11 mouse cellular contexts compared by ENCODE assay signal in the genomic region with DNA sequence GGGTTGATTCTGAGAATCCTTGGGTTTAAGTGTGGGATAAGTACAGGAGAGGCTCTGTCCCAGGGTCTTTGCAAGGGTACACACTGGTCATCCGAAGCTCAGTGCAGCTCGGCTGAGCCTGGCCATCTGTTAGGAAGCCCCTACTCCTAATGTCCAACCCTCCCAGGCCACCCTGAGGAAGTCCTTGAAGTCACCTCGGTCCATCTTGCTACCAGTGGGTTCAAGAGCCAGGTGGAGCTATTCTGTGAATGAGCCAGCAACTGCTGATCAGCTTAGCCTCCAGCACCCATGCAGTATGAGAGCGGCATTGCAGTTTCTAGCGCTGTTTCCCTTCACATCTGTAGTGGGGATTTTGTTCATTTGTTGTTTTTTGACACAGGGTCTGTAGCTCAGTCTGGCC. TPM values are rescaled to one million over a fixed set of nuclear protein-coding genes. Genes with fewer than 3 reads are reported as not detected.
A peak's percentile ranks its signal among the peaks of the same experiment; 100 is the strongest.
DNase-seq lines count a peak whose midpoint lies in the region; ATAC-seq and TF ChIP-seq lines count a peak whose summit lies in the region.
"Had no signal": no experiment of that assay in that cellular context is flagged by ENCODE, and none has a peak within 500 bp of the region (broad histone marks: within the 10 kb centered on the region; RNA-seq: fewer than 3 reads in every experiment).

No protein-coding gene starts in this region.

- peak; percentile 10; the same call in 1 of the 2 replicates for TF ChIP-seq CTCF in stomach, postnatal 0 days (IDR thresholded peaks at IDR 0.05; ENCODE audit: low read depth)

- no peak for ATAC-seq in neural tube, embryonic 11.5 days (ENCODE audit: insufficient read depth, low FRiP score, low TSS enrichment)
- no peak for ATAC-seq in hindbrain, embryonic 16.5 days
- no peak for ATAC-seq in stomach, postnatal 0 days (ENCODE audit: low FRiP score, low TSS enrichment)

- peaks cover 41% of the 10 kb centered on the region for H3K4me1 ChIP-seq in neural tube, embryonic 11.5 days (ENCODE audit: control insufficient read depth, insufficient read depth, low read length)
- H3K4me1 ChIP-seq in hindbrain, embryonic 16.5 days (ENCODE audit: control insufficient read depth, insufficient read depth, low read depth, low read length): peaks cover 45% of the 10 kb centered on the region
- H3K4me1 ChIP-seq in stomach, postnatal 0 days (replicated peaks; ENCODE audit: control insufficient read depth, insufficient read depth): peaks cover 11% of the 10 kb centered on the region; the same call in 1 of the 2 replicates

- H3K4me3 ChIP-seq in neural tube, embryonic 11.5 days (ENCODE audit: low read depth, low read length): 0 out of 2 replicates have a peak overlapping the region, but pooled peaks have one; percentile 7
- no peak overlapping the region for H3K4me3 ChIP-seq in hindbrain, embryonic 16.5 days (ENCODE audit: low read length)
- H3K4me3 ChIP-seq in stomach, postnatal 0 days (ENCODE audit: low read depth, low read length): no peak overlapping the region
- H3K4me3 ChIP-seq: myocyte had no signal

- H3K27ac ChIP-seq in neural tube, embryonic 11.5 days (ENCODE audit: low read depth, low read length): no peak overlapping the region
- peak overlapping the region; percentile 58 for H3K27ac ChIP-seq in hindbrain, embryonic 16.5 days (ENCODE audit: low read depth, low read length)
- H3K27ac ChIP-seq in stomach, postnatal 0 days (replicated peaks): no peak overlapping the region

- no peak for TF ChIP-seq EP300 in stomach, postnatal 0 days (optimal IDR thresholded peaks at IDR 0.05)

- peak; percentile 21 for DNase-seq in embryo, embryonic 10.5 days (ENCODE audit: low spot score)
- DNase-seq in embryo, embryonic 11 days: no peak
- DNase-seq in neural tube, embryonic 11.5 days (ENCODE audit: low spot score): no peak
- no peak for DNase-seq in neural tube, embryonic 10.5 days (ENCODE audit: extremely low spot score, low spot score)
- no peak for DNase-seq in stomach, postnatal 0 days (ENCODE audit: low spot score)
- DNase-seq in left cerebral cortex, adult 9 months (ENCODE audit: low spot score in 2 of 2): no peak
- DNase-seq in layer of hippocampus, postnatal 25 days (ENCODE audit: extremely low spot score in 1 of 2, low spot score in 1 of 2): no peak
- DNase-seq: gastrocnemius, postnatal 25 days; kidney, postnatal 4 days had no signal

- H3K9ac ChIP-seq in neural tube, embryonic 11.5 days (ENCODE audit: low read length): 0 out of 2 replicates have a peak overlapping the region, but pooled peaks have one; percentile 8
- H3K9ac ChIP-seq in hindbrain, embryonic 16.5 days (ENCODE audit: low read depth, low read length): no peak overlapping the region
- H3K9ac ChIP-seq in stomach, postnatal 0 days (ENCODE audit: low read length): no peak overlapping the region

- H3K4me2 ChIP-seq in neural tube, embryonic 11.5 days (ENCODE audit: low read depth): no peak overlapping the region
- H3K4me2 ChIP-seq in hindbrain, embryonic 16.5 days (ENCODE audit: low read length): no peak overlapping the region
- no peak overlapping the region for H3K4me2 ChIP-seq in stomach, postnatal 0 days (replicated peaks; ENCODE audit: low read depth)

- WGBS in neural tube, embryonic 11.5 days: 77% methylated on average over 5 of the region's 5 CpGs
- 57% methylated on average over 5 of the region's 5 CpGs for WGBS in hindbrain, embryonic 16.5 days
- WGBS in stomach, postnatal 0 days: 70% methylated on average over 5 of the region's 5 CpGs

- peaks cover 23% of the 10 kb centered on the region for H3K36me3 ChIP-seq in neural tube, embryonic 11.5 days (ENCODE audit: control insufficient read depth, insufficient read depth, low read length)
- H3K36me3 ChIP-seq in hindbrain, embryonic 16.5 days (ENCODE audit: control insufficient read depth, insufficient read depth, low read length): peaks cover 20% of the 10 kb centered on the region
- peaks cover 4% of the 10 kb centered on the region; the same call in 1 of the 2 replicates for H3K36me3 ChIP-seq in stomach, postnatal 0 days (ENCODE audit: control insufficient read depth, insufficient read depth, low read length)

- no peaks in the 10 kb centered on the region for H3K9me3 ChIP-seq in neural tube, embryonic 11.5 days (ENCODE audit: control insufficient read depth, low read length)
- H3K9me3 ChIP-seq in hindbrain, embryonic 16.5 days (ENCODE audit: control insufficient read depth, low read length): no peaks in the 10 kb centered on the region
- no peaks in the 10 kb centered on the region for H3K9me3 ChIP-seq in stomach, postnatal 0 days (ENCODE audit: control insufficient read depth, low read length)

- no peaks in the 10 kb centered on the region for H3K27me3 ChIP-seq in neural tube, embryonic 11.5 days (ENCODE audit: control insufficient read depth, insufficient read depth, low read length)
- no peaks in the 10 kb centered on the region for H3K27me3 ChIP-seq in hindbrain, embryonic 16.5 days (replicated peaks; ENCODE audit: control insufficient read depth, insufficient read depth, low read length)
- no peaks in the 10 kb centered on the region for H3K27me3 ChIP-seq in stomach, postnatal 0 days (ENCODE audit: control insufficient read depth, insufficient read depth, low read length)

RNA-seq across cellular contexts. Expression of gene Mex3a, which starts 7.9 kb away (rescaled TPM):
- polyA plus RNA-seq in neural tube, embryonic 11.5 days (2014; fragmentation: Nextera tagmentation; extraction: Ambion mirVana): 42.0 and 43.6 TPM in 2 replicates
- polyA plus RNA-seq in hindbrain, embryonic 16.5 days (2015; fragmentation: Nextera tagmentation; extraction: Ambion mirVana): 20.4 and 22.1 TPM in 2 replicates
- polyA plus RNA-seq in stomach, postnatal 0 days (2015; fragmentation: Nextera tagmentation; extraction: Ambion mirVana): 3.3 and 3.4 TPM in 2 replicates
- total RNA-seq in layer of hippocampus, postnatal 25 days (2021): 1 to 10 TPM; 4.3 to 4.6 TPM

RNA-seq across cellular contexts. Expression of gene Rab25, which starts 8.0 kb away (rescaled TPM):
- 0.70 and 0.78 TPM in 2 replicates for polyA plus RNA-seq in neural tube, embryonic 11.5 days (2014; fragmentation: Nextera tagmentation; extraction: Ambion mirVana)
- polyA plus RNA-seq in hindbrain, embryonic 16.5 days (2015; fragmentation: Nextera tagmentation; extraction: Ambion mirVana): 0.15 TPM in 1 of 2 replicates, not detected in the other
- 252 and 271 TPM in 2 replicates for polyA plus RNA-seq in stomach, postnatal 0 days (2015; fragmentation: Nextera tagmentation; extraction: Ambion mirVana)
- total RNA-seq in layer of hippocampus, postnatal 25 days (2021): not detected
- total RNA-seq: gastrocnemius, postnatal 25 days had no signal

RNA-seq across cellular contexts. Expression of gene Lamtor2, which starts 12.8 kb away (rescaled TPM):
- 82.1 and 98.4 TPM in 2 replicates for polyA plus RNA-seq in neural tube, embryonic 11.5 days (2014; fragmentation: Nextera tagmentation; extraction: Ambion mirVana)
- polyA plus RNA-seq in hindbrain, embryonic 16.5 days (2015; fragmentation: Nextera tagmentation; extraction: Ambion mirVana): 184 and 218 TPM in 2 replicates
- polyA plus RNA-seq in stomach, postnatal 0 days (2015; fragmentation: Nextera tagmentation; extraction: Ambion mirVana): 154 and 157 TPM in 2 replicates
- 100 to 1,000 TPM in 1 of 2 experiments, 10 to 100 TPM in 1; 99.5 to 115 TPM for total RNA-seq in layer of hippocampus, postnatal 25 days (2021)

RNA-seq across cellular contexts. Expression of gene Ubqln4, which starts 13.5 kb away (rescaled TPM):
- 80.2 and 84.0 TPM in 2 replicates for polyA plus RNA-seq in neural tube, embryonic 11.5 days (2014; fragmentation: Nextera tagmentation; extraction: Ambion mirVana)
- 40.1 and 44.4 TPM in 2 replicates for polyA plus RNA-seq in hindbrain, embryonic 16.5 days (2015; fragmentation: Nextera tagmentation; extraction: Ambion mirVana)
- polyA plus RNA-seq in stomach, postnatal 0 days (2015; fragmentation: Nextera tagmentation; extraction: Ambion mirVana): 19.5 and 21.8 TPM in 2 replicates
- total RNA-seq in layer of hippocampus, postnatal 25 days (2021): 100 to 1,000 TPM; 113 to 114 TPM

RNA-seq across cellular contexts. Expression of gene Lmna, which starts 30.3 kb away (rescaled TPM):
- polyA plus RNA-seq in neural tube, embryonic 11.5 days (2014; fragmentation: Nextera tagmentation; extraction: Ambion mirVana): 16.1 and 17.4 TPM in 2 replicates
- 62.3 and 70.4 TPM in 2 replicates for polyA plus RNA-seq in hindbrain, embryonic 16.5 days (2015; fragmentation: Nextera tagmentation; extraction: Ambion mirVana)
- 250 and 267 TPM in 2 replicates for polyA plus RNA-seq in stomach, postnatal 0 days (2015; fragmentation: Nextera tagmentation; extraction: Ambion mirVana)
- 10 to 100 TPM; 35.6 to 38.8 TPM for total RNA-seq in layer of hippocampus, postnatal 25 days (2021)

Comparison
In these comparisons a context has a peak if more than half of its experiments do, and no peak if none do; other contexts are left out.
1. RNA of gene Rab25, which starts 8.0 kb away (polyA plus RNA-seq): 252 to 271 TPM in stomach, postnatal 0 days; 0.70 to 0.78 TPM in neural tube, embryonic 11.5 days and 0.15 TPM in hindbrain, embryonic 16.5 days; every median in the first group is over 100 times any median in the second.